Mouse (Mus musculus): ENCODE results near the gene Ifnz. TPM values are rescaled to one million over a fixed set of nuclear protein-coding genes. Genes with fewer than 3 reads are reported as not detected.

Gene Ifnz
- polyA plus RNA-seq, 1 experiment from 2014 or later: 0.41 TPM

Other genes with a start within 250 kb of the Ifnz start
- gene Ifna15, start 223.9 kb upstream of the Ifnz start, polyA plus RNA-seq (2015; fragmentation: Nextera tagmentation; extraction: Ambion mirVana): not detected in 2 replicates
- not detected in 2 replicates for gene Ifna14, start 210.3 kb upstream of the Ifnz start, polyA plus RNA-seq (2015; fragmentation: Nextera tagmentation; extraction: Ambion mirVana)
- gene Ifna9, start 189.7 kb upstream of the Ifnz start, polyA plus RNA-seq (2015; fragmentation: Nextera tagmentation; extraction: Ambion mirVana): not detected in 2 replicates
- gene Ifna12, start 178.8 kb upstream of the Ifnz start, polyA plus RNA-seq (2015; fragmentation: Nextera tagmentation; extraction: Ambion mirVana): not detected in 2 replicates
- not detected in 2 replicates for gene C87499, start 147.7 kb upstream of the Ifnz start, polyA plus RNA-seq (2015; fragmentation: Nextera tagmentation; extraction: Ambion mirVana)
- not detected in 2 replicates for gene Ifna13, start 137.7 kb upstream of the Ifnz start, polyA plus RNA-seq (2015; fragmentation: Nextera tagmentation; extraction: Ambion mirVana)
- not detected in 2 replicates for gene Ifna16, start 105.2 kb upstream of the Ifnz start, polyA plus RNA-seq (2015; fragmentation: Nextera tagmentation; extraction: Ambion mirVana)
- gene Ifna2, start 98.2 kb upstream of the Ifnz start, polyA plus RNA-seq (2015; fragmentation: Nextera tagmentation; extraction: Ambion mirVana): not detected in 2 replicates
- gene Ifnab, start 90.8 kb upstream of the Ifnz start, polyA plus RNA-seq (2015; fragmentation: Nextera tagmentation; extraction: Ambion mirVana): not detected in 2 replicates
- 0.49 and 1.0 TPM in 2 replicates for gene Gm26566, start 60.3 kb upstream of the Ifnz start, polyA plus RNA-seq (2015; fragmentation: Nextera tagmentation; extraction: Ambion mirVana)
- gene Klhl9, start 59.7 kb upstream of the Ifnz start, polyA plus RNA-seq (2015; fragmentation: Nextera tagmentation; extraction: Ambion mirVana): 87.8 and 88.8 TPM in 2 replicates
- not detected in 2 replicates for gene Gm13271, start 27.3 kb upstream of the Ifnz start, polyA plus RNA-seq (2015; fragmentation: Nextera tagmentation; extraction: Ambion mirVana)
- 0.23 and 0.33 TPM in 2 replicates for gene Gm13283, start 22.0 kb upstream of the Ifnz start, polyA plus RNA-seq (2015; fragmentation: Nextera tagmentation; extraction: Ambion mirVana)
- gene Gm13290, start 8.3 kb upstream of the Ifnz start, polyA plus RNA-seq (2015; fragmentation: Nextera tagmentation; extraction: Ambion mirVana): 0.30 and 0.70 TPM in 2 replicates
- gene Gm13289, start 5.2 kb upstream of the Ifnz start, polyA plus RNA-seq (2015; fragmentation: Nextera tagmentation; extraction: Ambion mirVana): not detected in 2 replicates
- gene Gm13272, start 2.3 kb upstream of the Ifnz start, polyA plus RNA-seq (2015; fragmentation: Nextera tagmentation; extraction: Ambion mirVana): 0.35 TPM in 1 of 2 replicates, not detected in the other
- gene Gm13276, start 3.6 kb downstream of the Ifnz start, polyA plus RNA-seq (2015; fragmentation: Nextera tagmentation; extraction: Ambion mirVana): not detected in 2 replicates
- gene Gm13277, start 6.5 kb downstream of the Ifnz start, polyA plus RNA-seq (2015; fragmentation: Nextera tagmentation; extraction: Ambion mirVana): not detected in 2 replicates
- gene Gm13278, start 9.4 kb downstream of the Ifnz start, polyA plus RNA-seq (2015; fragmentation: Nextera tagmentation; extraction: Ambion mirVana): not detected in 2 replicates
- not detected in 2 replicates for gene Gm13275, start 12.4 kb downstream of the Ifnz start, polyA plus RNA-seq (2015; fragmentation: Nextera tagmentation; extraction: Ambion mirVana)
- not detected in 2 replicates for gene Gm13279, start 15.3 kb downstream of the Ifnz start, polyA plus RNA-seq (2015; fragmentation: Nextera tagmentation; extraction: Ambion mirVana)
- gene Gm13285, start 17.5 kb downstream of the Ifnz start, polyA plus RNA-seq (2015; fragmentation: Nextera tagmentation; extraction: Ambion mirVana): 0.94 and 1.3 TPM in 2 replicates
- gene Gm13287, start 21.1 kb downstream of the Ifnz start, polyA plus RNA-seq (2015; fragmentation: Nextera tagmentation; extraction: Ambion mirVana): 0.41 TPM in 1 of 2 replicates, not detected in the other
- gene Gm13288, start 23.4 kb downstream of the Ifnz start, polyA plus RNA-seq (2015; fragmentation: Nextera tagmentation; extraction: Ambion mirVana): not detected in 2 replicates
- not detected in 2 replicates for gene Ifna7, start 34.1 kb downstream of the Ifnz start, polyA plus RNA-seq (2015; fragmentation: Nextera tagmentation; extraction: Ambion mirVana)
- gene Ifna11, start 37.8 kb downstream of the Ifnz start, polyA plus RNA-seq (2015; fragmentation: Nextera tagmentation; extraction: Ambion mirVana): not detected in 2 replicates
- not detected in 2 replicates for gene Ifna6, start 45.3 kb downstream of the Ifnz start, polyA plus RNA-seq (2015; fragmentation: Nextera tagmentation; extraction: Ambion mirVana)
- gene Ifna5, start 53.4 kb downstream of the Ifnz start, polyA plus RNA-seq (2015; fragmentation: Nextera tagmentation; extraction: Ambion mirVana): not detected in 2 replicates
- not detected in 2 replicates for gene Ifna4, start 59.7 kb downstream of the Ifnz start, polyA plus RNA-seq (2015; fragmentation: Nextera tagmentation; extraction: Ambion mirVana)
- not detected in 2 replicates for gene Ifna1, start 68.0 kb downstream of the Ifnz start, polyA plus RNA-seq (2015; fragmentation: Nextera tagmentation; extraction: Ambion mirVana)
- not detected in 2 replicates for gene Ifne, start 98.1 kb downstream of the Ifnz start, polyA plus RNA-seq (2015; fragmentation: Nextera tagmentation; extraction: Ambion mirVana)